Mouse (Mus musculus): ENCODE data around the gene Tmub2. TPM values are rescaled to one million over a fixed set of nuclear protein-coding genes. Genes with fewer than 3 reads are reported as not detected.

The Tmub2 gene
- total and polyA plus RNA-seq, 2 experiments = 18.1 to 34.2 TPM

- 75% methylated on average over 1 of the region's 1 CpGs for WGBS
- no peak overlapping the region for H3K27ac ChIP-seq (replicated peaks; ENCODE audit: insufficient read depth, low read depth, low read length)
Measured at GRCm38 (mm10) chr11:102336191-102336590, 51.5 kb downstream of the Tmub2 start.

GRCm38 (mm10) chr11:102337921-102338320 lies 53.2 kb downstream of the Tmub2 start:
- H3K27ac ChIP-seq (replicated peaks; ENCODE audit: insufficient read depth, low read depth, low read length) = no peak overlapping the region
- no peaks in the 10 kb centered on the region for H3K36me3 ChIP-seq (ENCODE audit: control insufficient read depth, insufficient read depth, low read length)
- no peaks in the 10 kb centered on the region for H3K79me2 ChIP-seq (ENCODE audit: control insufficient read depth, insufficient read depth, low read length)
- no peak for TF ChIP-seq CTCF (IDR thresholded peaks at IDR 0.05; ENCODE audit: low read depth, low read length)
- TF ChIP-seq POLR2A (IDR thresholded peaks at IDR 0.05; ENCODE audit: extremely low read depth, insufficient read depth, low read length) = no peak
- H3K27me3 ChIP-seq (ENCODE audit: control insufficient read depth, insufficient read depth, low read length) = no peaks in the 10 kb centered on the region
- DNase-seq (ENCODE audit: extremely low read depth, low read depth, low spot score) = no peak
- no peaks in the 10 kb centered on the region for H3K4me1 ChIP-seq (ENCODE audit: control insufficient read depth, insufficient read depth, low read length)
- H3K4me3 ChIP-seq (ENCODE audit: insufficient read depth, low read depth, low read length) = no peak overlapping the region
- WGBS = 100% methylated on average over 1 of the region's 1 CpGs
- H3K9ac ChIP-seq (ENCODE audit: low read depth, low read length) = no peak overlapping the region

More at GRCm38 (mm10) chr11:102336191-102336590, 51.5 kb downstream of the Tmub2 start:
- TF ChIP-seq POLR2A (IDR thresholded peaks at IDR 0.05; ENCODE audit: extremely low read depth, insufficient read depth, low read length) (no peak), CTCF (IDR thresholded peaks at IDR 0.05; ENCODE audit: low read depth, low read length) (no peak)
- no peaks in the 10 kb centered on the region for H3K36me3 ChIP-seq (ENCODE audit: control insufficient read depth, insufficient read depth, low read length)
- no peaks in the 10 kb centered on the region for H3K27me3 ChIP-seq (ENCODE audit: control insufficient read depth, insufficient read depth, low read length)
- no peak overlapping the region for H3K4me3 ChIP-seq (ENCODE audit: insufficient read depth, low read depth, low read length)
- no peaks in the 10 kb centered on the region for H3K79me2 ChIP-seq (ENCODE audit: control insufficient read depth, insufficient read depth, low read length)
- DNase-seq (ENCODE audit: extremely low read depth, low read depth, low spot score) = no peak
- no peak overlapping the region for H3K9ac ChIP-seq (ENCODE audit: low read depth, low read length)
- no peaks in the 10 kb centered on the region for H3K4me1 ChIP-seq (ENCODE audit: control insufficient read depth, insufficient read depth, low read length)

GRCm38 (mm10) chr11:102338561-102338960 lies 53.8 kb downstream of the Tmub2 start:
- TF ChIP-seq CTCF (IDR thresholded peaks at IDR 0.05; ENCODE audit: low read depth, low read length) = no peak
- no peak for TF ChIP-seq POLR2A (IDR thresholded peaks at IDR 0.05; ENCODE audit: extremely low read depth, insufficient read depth, low read length)
- no peaks in the 10 kb centered on the region for H3K27me3 ChIP-seq (ENCODE audit: control insufficient read depth, insufficient read depth, low read length)
- no peaks in the 10 kb centered on the region for H3K79me2 ChIP-seq (ENCODE audit: control insufficient read depth, insufficient read depth, low read length)
- no peaks in the 10 kb centered on the region for H3K36me3 ChIP-seq (ENCODE audit: control insufficient read depth, insufficient read depth, low read length)
- WGBS = 36% methylated on average over 3 of the region's 3 CpGs
- no peak overlapping the region for H3K4me3 ChIP-seq (ENCODE audit: insufficient read depth, low read depth, low read length)
- H3K27ac ChIP-seq (replicated peaks; ENCODE audit: insufficient read depth, low read depth, low read length) = no peak overlapping the region
- no peaks in the 10 kb centered on the region for H3K4me1 ChIP-seq (ENCODE audit: control insufficient read depth, insufficient read depth, low read length)
- peak; percentile 53 for DNase-seq (ENCODE audit: extremely low read depth, low read depth, low spot score)
- H3K9ac ChIP-seq (ENCODE audit: low read depth, low read length) = no peak overlapping the region

Other genes with a start within 250 kb of the Tmub2 start
- gene Cd300lg, start 243.4 kb upstream of the Tmub2 start, total RNA-seq (2014; rRNA removed) = 8.4 and 11.1 TPM in 2 replicates
- 12.2 and 13.3 TPM in 2 replicates for gene Cd300lg, start 243.4 kb upstream of the Tmub2 start, polyA plus RNA-seq (2012; rRNA removed)
- gene Mpp2, start 196.4 kb upstream of the Tmub2 start, total RNA-seq (2014; rRNA removed) = under 0.01 and 0.20 TPM in 2 replicates
- gene Mpp2, start 196.4 kb upstream of the Tmub2 start, polyA plus RNA-seq (2012; rRNA removed) = 0.20 and 0.22 TPM in 2 replicates
- gene Ppy, start 183.6 kb upstream of the Tmub2 start, total RNA-seq (2014; rRNA removed) = not detected in 2 replicates
- gene Ppy, start 183.6 kb upstream of the Tmub2 start, polyA plus RNA-seq (2012; rRNA removed) = not detected in 2 replicates
- not detected in 2 replicates for gene Pyy, start 177.1 kb upstream of the Tmub2 start, total RNA-seq (2014; rRNA removed)
- gene Pyy, start 177.1 kb upstream of the Tmub2 start, polyA plus RNA-seq (2012; rRNA removed) = 0.35 TPM in 1 of 2 replicates, not detected in the other
- 58.6 and 81.5 TPM in 2 replicates for gene Nags, start 139.4 kb upstream of the Tmub2 start, total RNA-seq (2014; rRNA removed)
- 135 and 155 TPM in 2 replicates for gene Nags, start 139.4 kb upstream of the Tmub2 start, polyA plus RNA-seq (2012; rRNA removed)
- 4.2 and 7.7 TPM in 2 replicates for gene Tmem101, start 128.5 kb upstream of the Tmub2 start, total RNA-seq (2014; rRNA removed)
- 9.2 and 13.5 TPM in 2 replicates for gene Tmem101, start 128.5 kb upstream of the Tmub2 start, polyA plus RNA-seq (2012; rRNA removed)
- 11.4 and 14.1 TPM in 2 replicates for gene Lsm12, start 99.6 kb upstream of the Tmub2 start, total RNA-seq (2014; rRNA removed)
- gene Lsm12, start 99.6 kb upstream of the Tmub2 start, polyA plus RNA-seq (2012; rRNA removed) = 24.3 and 24.5 TPM in 2 replicates
- gene G6pc3, start 95.3 kb upstream of the Tmub2 start, total RNA-seq (2014; rRNA removed) = 2.8 and 3.6 TPM in 2 replicates
- 17.1 and 25.9 TPM in 2 replicates for gene G6pc3, start 95.3 kb upstream of the Tmub2 start, polyA plus RNA-seq (2012; rRNA removed)
- 15.9 and 25.0 TPM in 2 replicates for gene Hdac5, start 54.8 kb upstream of the Tmub2 start, total RNA-seq (2014; rRNA removed)
- 38.2 and 60.5 TPM in 2 replicates for gene Hdac5, start 54.8 kb upstream of the Tmub2 start, polyA plus RNA-seq (2012; rRNA removed)
- gene BC030867, start 36.0 kb upstream of the Tmub2 start, total RNA-seq (2014; rRNA removed) = 0.27 TPM in 1 of 2 replicates, not detected in the other
- gene BC030867, start 36.0 kb upstream of the Tmub2 start, polyA plus RNA-seq (2012; rRNA removed) = 0.20 and 0.38 TPM in 2 replicates
- gene Asb16, start 16.2 kb upstream of the Tmub2 start, total RNA-seq (2014; rRNA removed) = 0.09 TPM in 1 of 2 replicates, not detected in the other
- gene Asb16, start 16.2 kb upstream of the Tmub2 start, polyA plus RNA-seq (2012; rRNA removed) = 0.16 and 0.20 TPM in 2 replicates
- gene Atxn7l3, start 11.7 kb downstream of the Tmub2 start, total RNA-seq (2014; rRNA removed) = 7.1 and 8.5 TPM in 2 replicates
- gene Atxn7l3, start 11.7 kb downstream of the Tmub2 start, polyA plus RNA-seq (2012; rRNA removed) = 16.8 and 20.6 TPM in 2 replicates
- 19.4 and 19.5 TPM in 2 replicates for gene Ubtf, start 34.8 kb downstream of the Tmub2 start, total RNA-seq (2014; rRNA removed)
- gene Ubtf, start 34.8 kb downstream of the Tmub2 start, polyA plus RNA-seq (2012; rRNA removed) = 12.7 and 12.8 TPM in 2 replicates
- gene Slc4a1, start 81.3 kb downstream of the Tmub2 start, total RNA-seq (2014; rRNA removed) = 0.07 and 0.65 TPM in 2 replicates
- 0.07 and 0.10 TPM in 2 replicates for gene Slc4a1, start 81.3 kb downstream of the Tmub2 start, polyA plus RNA-seq (2012; rRNA removed)
- gene Rundc3a, start 108.5 kb downstream of the Tmub2 start, total RNA-seq (2014; rRNA removed) = 1.0 and 2.5 TPM in 2 replicates
- gene Rundc3a, start 108.5 kb downstream of the Tmub2 start, polyA plus RNA-seq (2012; rRNA removed) = 1.2 and 2.1 TPM in 2 replicates
- gene Slc25a39, start 123.0 kb downstream of the Tmub2 start, total RNA-seq (2014; rRNA removed) = 181 and 243 TPM in 2 replicates
- gene Slc25a39, start 123.0 kb downstream of the Tmub2 start, polyA plus RNA-seq (2012; rRNA removed) = 1,099 and 1,182 TPM in 2 replicates
- 53.7 and 88.7 TPM in 2 replicates for gene Grn, start 145.4 kb downstream of the Tmub2 start, total RNA-seq (2014; rRNA removed)
- 155 and 176 TPM in 2 replicates for gene Grn, start 145.4 kb downstream of the Tmub2 start, polyA plus RNA-seq (2012; rRNA removed)
- gene Fam171a2, start 162.8 kb downstream of the Tmub2 start, total RNA-seq (2014; rRNA removed) = 0.81 and 1.0 TPM in 2 replicates
- gene Fam171a2, start 162.8 kb downstream of the Tmub2 start, polyA plus RNA-seq (2012; rRNA removed) = 1.4 and 1.8 TPM in 2 replicates
- 1.6 and 2.5 TPM in 2 replicates for gene Itga2b, start 185.2 kb downstream of the Tmub2 start, total RNA-seq (2014; rRNA removed)
- 4.3 and 7.1 TPM in 2 replicates for gene Itga2b, start 185.2 kb downstream of the Tmub2 start, polyA plus RNA-seq (2012; rRNA removed)